17 mouse cellular contexts compared by ENCODE assay signal in genomic region chr10:93708076-93708473, GRCm38 (mm10).
A peak's percentile ranks its signal among the peaks of the same experiment; 100 is the strongest.
DNase-seq lines count a peak whose midpoint lies in the region; ATAC-seq and TF ChIP-seq lines count a peak whose summit lies in the region.
"Had no signal": no experiment of that assay in that cellular context is flagged by ENCODE, and none has a peak within 500 bp of the region (broad histone marks: within the 10 kb centered on the region; RNA-seq: fewer than 3 reads in every experiment).

No protein-coding gene starts in this region.

- 63% methylated on average over 6 of the region's 6 CpGs for WGBS in heart, embryonic 11.5 days (ENCODE audit: insufficient replicate concordance)
- 23% methylated on average over 6 of the region's 6 CpGs for WGBS in lung, embryonic 14.5 days
- 55% methylated on average over 6 of the region's 6 CpGs for WGBS in liver, embryonic 16.5 days (ENCODE audit: insufficient replicate concordance)

- peaks cover 5% of the 10 kb centered on the region; the same call in 1 of the 2 replicates for H3K4me1 ChIP-seq in heart, embryonic 11.5 days (ENCODE audit: control insufficient read depth, insufficient read depth, low read length)
- H3K4me1 ChIP-seq in lung, embryonic 14.5 days (ENCODE audit: insufficient read depth), result peaks cover 4% of the 10 kb centered on the region; the same call in 1 of the 2 replicates
- peaks cover 11% of the 10 kb centered on the region for H3K4me1 ChIP-seq in liver, embryonic 16.5 days (ENCODE audit: control insufficient read depth, low read depth, low read length)
- H3K4me1 ChIP-seq: stomach, embryonic 15.5 days had no signal

- TF ChIP-seq CTCF in lung, embryonic 14.5 days (IDR thresholded peaks at IDR 0.05; ENCODE audit: low read depth), result no peak

- no peak overlapping the region for H3K4me3 ChIP-seq in heart, embryonic 11.5 days (ENCODE audit: low read depth, low read length)
- H3K4me3 ChIP-seq in lung, embryonic 14.5 days (ENCODE audit: low read depth, low read length), result no peak overlapping the region
- H3K4me3 ChIP-seq in liver, embryonic 16.5 days (ENCODE audit: low read depth, low read length), result no peak overlapping the region
- H3K4me3 ChIP-seq: forebrain, embryonic 13.5 days; liver, embryonic 15.5 days; stomach, embryonic 15.5 days had no signal

- no peaks in the 10 kb centered on the region for H3K9me3 ChIP-seq in heart, embryonic 11.5 days (replicated peaks; ENCODE audit: control insufficient read depth, low read length)
- no peaks in the 10 kb centered on the region for H3K9me3 ChIP-seq in lung, embryonic 14.5 days (ENCODE audit: low read depth, low read length)
- H3K9me3 ChIP-seq in liver, embryonic 16.5 days (replicated peaks; ENCODE audit: control insufficient read depth, low read length), result no peaks in the 10 kb centered on the region
- H3K9me3 ChIP-seq: forebrain, embryonic 13.5 days; liver, embryonic 15.5 days; stomach, embryonic 15.5 days had no signal

- H3K4me2 ChIP-seq in heart, embryonic 11.5 days, result no peak overlapping the region
- H3K4me2 ChIP-seq in lung, embryonic 14.5 days, result no peak overlapping the region
- H3K4me2 ChIP-seq in liver, embryonic 16.5 days (ENCODE audit: low read depth, low read length), result no peak overlapping the region
- H3K4me2 ChIP-seq: forebrain, embryonic 13.5 days; stomach, embryonic 15.5 days had no signal

- H3K9ac ChIP-seq in heart, embryonic 11.5 days (ENCODE audit: low read depth, low read length), result no peak overlapping the region
- no peak overlapping the region for H3K9ac ChIP-seq in lung, embryonic 14.5 days
- no peak overlapping the region for H3K9ac ChIP-seq in liver, embryonic 16.5 days (ENCODE audit: low read depth, low read length)
- H3K9ac ChIP-seq: forebrain, embryonic 13.5 days; liver, embryonic 15.5 days; stomach, embryonic 15.5 days had no signal

- H3K36me3 ChIP-seq in heart, embryonic 11.5 days (ENCODE audit: control insufficient read depth, insufficient read depth, low read length), result no peaks in the 10 kb centered on the region
- no peaks in the 10 kb centered on the region for H3K36me3 ChIP-seq in lung, embryonic 14.5 days (ENCODE audit: insufficient read depth)
- no peaks in the 10 kb centered on the region for H3K36me3 ChIP-seq in liver, embryonic 16.5 days (ENCODE audit: control insufficient read depth, insufficient read depth)
- H3K36me3 ChIP-seq: stomach, embryonic 15.5 days had no signal

- ATAC-seq in heart, embryonic 11.5 days (replicated peaks; ENCODE audit: insufficient number of reproducible peaks, low FRiP score, low TSS enrichment), result no peak
- ATAC-seq in lung, embryonic 14.5 days (ENCODE audit: insufficient read depth), result peak; percentile 17; the same call in 1 of the 2 replicates
- ATAC-seq in liver, embryonic 16.5 days (ENCODE audit: low read depth), result no peak
- ATAC-seq: activated CD4-positive, CD25-positive, alpha-beta regulatory T cell, adult 4 months; forebrain, embryonic 13.5 days; Patski had no signal

- no peak for DNase-seq in heart, adult 8-10 months (ENCODE audit: low spot score)
- peak; percentile 42 for DNase-seq in lung, embryonic 14.5 days
- no peak for DNase-seq in lung, postnatal 14 days
- DNase-seq in fibroblast of lung, adult 2 months (ENCODE audit: low read depth), result peak; percentile 33
- DNase-seq in right cerebral cortex, postnatal 36 days (ENCODE audit: low spot score in 2 of 2), result no peak
- DNase-seq: adrenal gland, postnatal 25 days; gastrocnemius, postnatal 36 days; kidney, adult 9 months; right cerebral cortex, adult 18-20 months; thymus, adult 2 months had no signal

- H3K27me3 ChIP-seq in heart, embryonic 11.5 days (ENCODE audit: control insufficient read depth, insufficient read depth, low read length), result no peaks in the 10 kb centered on the region
- H3K27me3 ChIP-seq in lung, embryonic 14.5 days (ENCODE audit: insufficient read depth, low read length), result no peaks in the 10 kb centered on the region
- no peaks in the 10 kb centered on the region for H3K27me3 ChIP-seq in liver, embryonic 16.5 days (ENCODE audit: control insufficient read depth, insufficient read depth, low read depth, low read length)
- H3K27me3 ChIP-seq: forebrain, embryonic 13.5 days; liver, embryonic 15.5 days; Patski; stomach, embryonic 15.5 days had no signal

- 0 out of 2 replicates have a peak overlapping the region, but pooled peaks have one; percentile 10 for H3K27ac ChIP-seq in heart, embryonic 11.5 days (ENCODE audit: low read depth, low read length)
- H3K27ac ChIP-seq in lung, embryonic 14.5 days (ENCODE audit: low read depth), result peak overlapping the region; percentile 39; the same call in 1 of the 2 replicates
- H3K27ac ChIP-seq in liver, embryonic 16.5 days (ENCODE audit: low read length), result peak overlapping the region; percentile 33; the same call in 1 of the 2 replicates
- H3K27ac ChIP-seq: forebrain, embryonic 13.5 days; stomach, embryonic 15.5 days had no signal

Comparison
In these comparisons a context has a peak if more than half of its experiments do, and no peak if none do; other contexts are left out.
1. DNase-seq: peak in lung, embryonic 14.5 days (single experiment) and fibroblast of lung, adult 2 months (single experiment); none in heart, adult 8-10 months (single experiment), lung, postnatal 14 days (single experiment) and right cerebral cortex, postnatal 36 days (0 of 2).
2. Peak in every context shown above with its lines, with median percentiles within 50 percentile points of each other: H3K27ac ChIP-seq.